Mouse (Mus musculus) ES-E14 (cell line): ENCODE results near the gene Igsf8.

Experiments
- MAFK ChIP-seq: IDR thresholded peaks from 2 replicates; pipeline ENCODE4 v1.6.1; 2014; ENCODE audit warnings: mild to moderate bottlenecking, low read depth, low read length, inconsistent platforms; ENCODE audit not compliant: insufficient read depth
- ZC3H11A ChIP-seq: IDR thresholded peaks from 2 replicates; pipeline ENCODE4 v1.6.1; 2012; ENCODE audit warnings: low read depth, mild to moderate bottlenecking, inconsistent platforms, low read length, borderline replicate concordance
- ZNF384 ChIP-seq: IDR thresholded peaks from 2 replicates; pipeline ENCODE4 v1.6.1; 2012; ENCODE audit warnings: low read depth, low read length, inconsistent platforms

DNA sequence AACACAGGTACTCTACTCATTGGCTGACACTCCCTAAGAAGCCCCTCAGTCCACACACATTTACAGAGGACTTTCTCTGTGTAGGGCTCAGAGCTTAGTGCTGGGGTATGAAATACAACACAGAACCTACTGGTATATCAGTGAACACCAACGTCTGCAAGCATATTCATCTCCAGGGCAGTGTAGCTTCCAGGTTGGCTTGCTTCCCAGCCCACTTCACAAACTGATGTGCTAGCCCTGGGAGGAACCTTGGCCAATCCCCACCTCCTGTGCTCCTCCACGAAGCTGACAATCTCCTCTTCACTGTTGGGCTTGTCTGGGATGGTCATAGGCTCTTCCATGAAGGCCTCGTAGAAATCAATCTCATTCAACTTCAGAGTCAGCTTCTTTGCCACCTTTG, 46.7 kb upstream of the Igsf8 start:
- TF ChIP-seq MAFK (no peak), ZC3H11A (no peak), ZNF384 (no peak)
